Mouse (Mus musculus): ENCODE data around the gene Prickle2.
A peak's percentile ranks its signal among the peaks of the same experiment; 100 is the strongest.

Gene Prickle2

GRCm38 (mm10) chr6:92667544-92667943 is 38.4 kb downstream of the Prickle2 start:
- DNase-seq (ENCODE audit: low read depth): no peak

GRCm38 (mm10) chr6:92665530-92665989 is 40.4 kb downstream of the Prickle2 start:
- DNase-seq (ENCODE audit: low read depth): peak; percentile 37

DNA sequence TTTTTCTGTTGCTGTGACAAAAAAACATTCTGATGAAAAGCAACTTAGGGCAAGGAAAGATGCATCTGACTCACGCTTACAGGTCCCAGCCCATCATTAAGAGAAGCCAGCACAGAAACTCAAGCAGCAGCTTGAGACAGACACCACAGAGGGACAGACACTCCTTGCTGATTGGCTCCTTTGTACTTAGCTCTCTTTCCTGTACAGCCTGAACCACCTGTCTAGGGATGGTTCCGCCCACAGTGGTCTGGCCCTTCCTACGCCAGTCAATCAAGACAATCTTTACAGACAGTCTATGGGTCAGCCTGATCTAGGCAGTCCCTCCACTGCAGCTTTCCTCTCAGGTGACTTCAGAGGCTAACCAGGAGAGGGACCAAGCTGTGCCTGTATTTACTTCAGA is 42.1 kb downstream of the Prickle2 start:
- no peak for DNase-seq (ENCODE audit: low read depth)

- DNase-seq (ENCODE audit: low read depth): no peak
These were observed 42.5 kb downstream of the Prickle2 start for GRCm38 (mm10) chr6:92663433-92663832.

DNA sequence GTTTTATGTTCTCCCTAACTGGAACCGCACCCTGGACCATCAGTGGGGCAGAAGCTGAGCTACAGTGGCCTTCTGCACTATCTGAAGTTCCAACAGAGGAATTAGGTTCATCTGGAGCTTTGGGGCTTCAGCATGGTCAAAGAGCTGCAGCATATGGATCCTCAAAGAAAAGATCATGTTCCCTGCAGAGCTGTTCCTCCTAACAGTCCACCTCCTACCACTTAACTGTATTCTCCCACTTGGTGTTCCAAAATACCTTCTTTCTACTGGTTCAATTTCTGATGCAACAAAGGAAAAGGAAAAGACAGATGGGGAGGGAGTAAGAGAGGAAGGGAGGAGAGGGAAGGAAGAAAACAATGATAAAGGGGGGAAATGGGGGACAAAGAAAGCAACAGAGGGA is 56.9 kb downstream of the Prickle2 start:
- no peak for DNase-seq (ENCODE audit: low read depth)

DNA sequence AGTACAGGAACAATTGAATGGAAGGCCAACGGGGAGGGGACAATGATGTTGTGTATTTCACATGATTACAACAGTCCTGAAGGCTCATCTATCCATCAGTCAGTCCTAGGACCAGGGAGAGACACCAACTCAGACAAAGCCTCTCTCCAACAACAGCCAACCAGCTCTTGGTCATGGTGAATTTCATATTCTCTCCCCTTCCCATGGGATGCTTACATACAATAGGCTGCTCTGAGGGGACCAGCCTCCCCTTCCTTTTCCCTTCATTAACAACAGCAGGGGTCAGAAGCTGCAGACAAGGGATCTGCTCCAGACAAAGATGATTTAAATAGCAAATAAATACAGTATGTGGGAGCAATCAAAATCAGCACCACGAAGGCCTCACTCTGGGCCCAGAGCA is 57.4 kb downstream of the Prickle2 start:
- no peak for DNase-seq (ENCODE audit: low read depth)

GRCm38 (mm10) chr6:92642929-92643328 is 63.0 kb downstream of the Prickle2 start:
- no peak for DNase-seq (ENCODE audit: low read depth)

DNA sequence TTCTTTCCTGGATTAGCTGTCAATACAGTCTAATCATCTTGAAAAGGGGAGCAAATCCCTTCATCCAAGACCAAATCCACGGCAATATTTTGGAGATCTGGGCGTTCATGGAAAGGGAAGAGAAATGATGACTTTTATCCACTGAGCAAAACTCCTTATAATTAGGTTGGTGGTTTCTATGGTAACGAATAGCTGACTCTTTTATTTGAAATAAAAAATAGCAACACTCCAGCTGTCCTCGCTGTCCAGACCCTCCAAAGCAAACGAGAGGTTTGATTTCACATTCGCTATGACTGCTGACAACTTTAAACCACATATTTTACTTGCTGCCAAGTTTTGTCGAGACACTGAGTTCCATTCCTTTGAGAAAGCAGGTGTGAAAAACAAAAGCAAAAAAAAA is 64.0 kb downstream of the Prickle2 start:
- peak; percentile 15 for DNase-seq (ENCODE audit: low read depth)

GRCm38 (mm10) chr6:92640896-92641295 is 65.1 kb downstream of the Prickle2 start:
- no peak for DNase-seq (ENCODE audit: low read depth)

GRCm38 (mm10) chr6:92636431-92636830 is 69.5 kb downstream of the Prickle2 start:
- DNase-seq (ENCODE audit: low read depth): no peak

GRCm38 (mm10) chr6:92634876-92635468 is 71.0 kb downstream of the Prickle2 start:
- no peak for DNase-seq (ENCODE audit: low read depth)

DNA sequence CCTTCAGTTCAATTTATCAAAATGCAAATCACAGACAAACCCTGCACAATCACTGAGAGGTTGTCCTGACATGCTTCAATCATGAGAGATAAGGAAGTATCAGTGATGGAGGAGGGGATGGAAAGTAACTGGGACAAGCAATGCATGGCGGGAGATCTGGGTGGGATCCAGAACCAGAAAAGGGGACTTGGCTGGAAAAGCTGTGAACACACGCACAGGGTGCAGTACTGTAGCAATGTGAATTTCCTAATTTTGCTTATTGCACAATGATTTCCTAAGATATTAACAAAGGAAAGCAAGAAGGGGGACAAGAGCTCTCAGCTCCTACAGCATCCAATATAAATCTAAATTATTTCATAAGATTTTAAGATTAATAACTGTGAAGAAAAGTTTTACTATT is 75.0 kb downstream of the Prickle2 start:
- no peak for DNase-seq (ENCODE audit: low read depth)

- no peak for DNase-seq (ENCODE audit: low read depth)
These were observed 78.2 kb downstream of the Prickle2 start for GRCm38 (mm10) chr6:92627711-92628110.

GRCm38 (mm10) chr6:92627048-92627617 is 78.8 kb downstream of the Prickle2 start:
- DNase-seq (ENCODE audit: low read depth): no peak

DNA sequence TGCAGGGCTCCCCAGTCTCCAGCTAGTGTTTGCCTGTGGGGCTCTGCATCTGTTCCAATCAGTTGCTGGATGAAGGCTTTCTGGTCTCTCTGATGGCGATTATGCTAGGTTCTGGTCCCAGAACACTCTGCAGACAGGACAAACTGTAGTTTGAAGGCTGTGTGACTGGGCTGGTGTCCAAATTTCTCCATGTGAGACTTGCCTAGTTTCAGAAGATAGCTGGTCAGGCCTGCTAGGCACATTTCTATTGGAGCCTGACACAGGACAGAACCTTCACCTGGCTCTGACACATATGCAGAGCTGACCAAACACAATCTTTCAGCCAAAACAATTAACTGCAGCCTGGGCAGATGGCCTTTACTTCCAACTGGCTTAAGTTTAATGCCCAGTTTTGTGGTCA is 80.0 kb downstream of the Prickle2 start:
- no peak for DNase-seq (ENCODE audit: low read depth)

DNA sequence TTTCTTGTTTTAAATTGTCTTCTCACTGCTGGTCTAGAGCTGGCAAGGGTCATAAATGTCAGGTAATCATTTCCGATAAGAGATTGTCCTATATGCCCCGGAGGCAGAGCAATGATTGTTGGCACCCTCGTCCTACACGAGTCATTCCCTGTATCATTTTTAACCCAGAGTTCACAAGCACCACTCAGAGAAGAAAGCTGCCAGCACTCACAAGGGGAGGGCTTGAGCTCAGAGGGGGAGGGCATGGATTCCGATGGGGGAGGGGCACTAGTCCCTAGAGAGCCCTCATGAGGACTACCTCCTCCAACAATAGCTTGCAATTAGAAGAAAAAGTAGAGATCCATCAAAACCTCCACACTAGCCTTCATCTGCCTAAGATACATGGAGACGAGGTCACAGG is 81.6 kb downstream of the Prickle2 start:
- DNase-seq (ENCODE audit: low read depth): no peak

GRCm38 (mm10) chr6:92617183-92617582 is 88.8 kb downstream of the Prickle2 start:
- DNase-seq (ENCODE audit: low read depth): no peak

GRCm38 (mm10) chr6:92614771-92615170 is 91.2 kb downstream of the Prickle2 start:
- DNase-seq (ENCODE audit: low read depth): no peak

GRCm38 (mm10) chr6:92612151-92612769 is 93.7 kb downstream of the Prickle2 start:
- DNase-seq (ENCODE audit: low read depth): no peak

DNA sequence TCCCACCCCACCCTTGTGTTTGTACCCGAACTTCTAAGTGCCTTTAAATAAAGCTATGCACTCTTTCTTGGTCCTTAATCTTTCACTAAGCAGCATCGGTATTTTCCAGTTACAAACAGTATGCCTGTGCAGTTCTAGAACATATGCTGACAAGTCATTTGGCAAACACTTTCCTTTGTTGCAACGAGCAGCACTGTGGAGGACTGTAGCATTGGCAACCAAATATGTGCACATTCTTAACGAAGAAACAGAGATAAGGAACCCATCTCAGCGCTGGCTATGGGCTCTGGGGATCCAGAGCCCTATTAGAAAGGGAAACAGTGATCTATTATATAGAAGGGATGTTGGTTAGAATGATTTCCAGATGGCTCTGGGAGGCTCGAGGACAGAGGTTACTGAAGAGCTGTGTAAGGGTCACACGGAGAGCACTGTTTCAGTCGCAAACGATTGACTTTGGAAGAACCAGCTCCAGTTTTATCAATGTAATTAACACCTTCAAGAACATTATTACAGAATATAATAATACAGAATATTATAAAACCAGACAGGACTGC is 96.2 kb downstream of the Prickle2 start:
- no peak for DNase-seq (ENCODE audit: low read depth)

DNA sequence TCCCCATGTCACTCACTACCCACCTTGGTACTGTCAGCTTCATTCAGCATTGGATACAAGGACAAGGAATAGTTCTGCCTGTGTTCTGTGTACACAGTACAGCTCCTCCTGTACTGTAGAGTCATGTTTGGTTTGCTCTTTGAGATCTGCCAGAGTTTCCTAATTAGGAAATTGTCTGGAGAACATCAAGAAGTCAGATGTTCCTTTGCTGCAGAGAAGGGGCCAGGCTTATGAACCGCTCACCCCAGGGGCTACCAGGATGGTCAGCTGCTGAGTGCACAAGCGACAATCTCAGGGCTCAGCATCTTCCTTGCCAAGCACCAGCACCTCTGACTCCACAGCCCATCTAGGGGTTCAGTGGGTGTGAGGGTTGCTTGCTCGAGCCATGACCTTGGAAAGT is 96.9 kb downstream of the Prickle2 start:
- no peak for DNase-seq (ENCODE audit: low read depth)

GRCm38 (mm10) chr6:92605156-92605555 is 100.8 kb downstream of the Prickle2 start:
- no peak for DNase-seq (ENCODE audit: low read depth)

GRCm38 (mm10) chr6:92596340-92596739 is 109.6 kb downstream of the Prickle2 start:
- no peak for DNase-seq (ENCODE audit: low read depth)

Measured in fibroblast of lung, adult 2 months (primary cell).